Mouse (Mus musculus): ENCODE measurements at regions not wholly inside any gene's neighbourhood (a gene's known extent, or its start where the extent isn't known, plus 50 kb on each side); places are given as distances from the start of the nearest gene placed in this dataset.

DNA sequence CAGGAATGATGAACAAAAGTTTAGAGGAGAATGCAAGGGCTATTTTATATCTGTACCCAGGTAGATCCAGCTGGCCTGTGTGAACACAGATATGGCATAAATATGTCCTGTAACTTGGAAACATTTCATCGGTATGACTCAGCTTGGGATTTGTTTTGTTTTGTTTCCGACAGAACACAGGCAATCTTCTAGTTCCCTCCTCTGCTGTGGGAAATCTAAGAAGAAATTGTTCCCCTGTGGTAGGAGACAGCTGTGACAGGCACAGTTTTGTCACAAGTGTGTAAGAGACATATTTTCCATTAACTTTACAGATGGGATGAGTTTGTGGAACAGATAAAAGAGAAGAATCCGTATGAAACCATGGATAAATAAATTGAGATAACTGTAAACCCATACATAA is 687.0 kb downstream of the Tpm3-rs7 start:
- H3K9ac ChIP-seq (ENCODE audit: low read depth, low read length): no peak overlapping the region
- no peak for ATAC-seq (ENCODE audit: low read depth)
- no peaks in the 10 kb centered on the region for H3K4me1 ChIP-seq (ENCODE audit: control insufficient read depth, insufficient read depth, low read length)
- no peak overlapping the region for H3K4me3 ChIP-seq (ENCODE audit: low read depth, low read length)
- H3K36me3 ChIP-seq (ENCODE audit: control insufficient read depth, insufficient read depth, low read length): no peaks in the 10 kb centered on the region
- H3K4me2 ChIP-seq (ENCODE audit: low read depth, low read length): no peak overlapping the region
- H3K27ac ChIP-seq (replicated peaks; ENCODE audit: low read depth, low read length): no peak overlapping the region
- no peaks in the 10 kb centered on the region for H3K9me3 ChIP-seq (ENCODE audit: control insufficient read depth, low read length)
- 57% methylated on average over 3 of the region's 3 CpGs for WGBS
- no peak for DNase-seq (ENCODE audit: low spot score)
- H3K27me3 ChIP-seq (replicated peaks; ENCODE audit: control insufficient read depth, insufficient read depth, low read length): no peaks in the 10 kb centered on the region

- H3K4me3 ChIP-seq (ENCODE audit: low read depth, low read length): no peak overlapping the region
- no peak overlapping the region for H3K9ac ChIP-seq (ENCODE audit: low read depth, low read length)
- no peak for ATAC-seq (ENCODE audit: low read depth)
- DNase-seq (ENCODE audit: low spot score): no peak
- H3K4me2 ChIP-seq (ENCODE audit: low read depth, low read length): no peak overlapping the region
- H3K27me3 ChIP-seq (replicated peaks; ENCODE audit: control insufficient read depth, insufficient read depth, low read length): no peaks in the 10 kb centered on the region
- no peaks in the 10 kb centered on the region for H3K36me3 ChIP-seq (ENCODE audit: control insufficient read depth, insufficient read depth, low read length)
- H3K9me3 ChIP-seq (ENCODE audit: control insufficient read depth, low read length): no peaks in the 10 kb centered on the region
- no peaks in the 10 kb centered on the region for H3K4me1 ChIP-seq (ENCODE audit: control insufficient read depth, insufficient read depth, low read length)
- H3K27ac ChIP-seq (replicated peaks; ENCODE audit: low read depth, low read length): no peak overlapping the region
- 79% methylated on average over 1 of the region's 1 CpGs for WGBS
These were observed 688.0 kb downstream of the Tpm3-rs7 start for GRCm38 (mm10) chr14:114002420-114002819.

DNA sequence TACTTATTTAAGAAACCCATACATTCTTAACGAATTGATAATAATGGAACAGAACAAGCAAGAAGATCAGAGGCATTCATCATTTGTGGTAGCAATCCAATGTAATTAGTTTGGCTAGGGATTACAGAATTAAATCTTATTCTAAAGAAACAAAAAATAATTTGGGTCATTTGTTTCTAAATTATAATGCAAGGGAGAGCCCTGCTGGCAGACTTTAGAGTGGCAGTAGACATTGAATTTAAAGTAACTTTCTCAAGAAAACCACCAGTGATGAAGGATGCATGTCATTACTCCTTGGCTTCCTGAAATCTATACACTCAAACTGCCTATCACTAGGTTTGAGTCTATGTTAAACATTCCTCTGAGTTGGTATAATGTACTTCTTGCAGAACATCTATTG is 722.7 kb downstream of the Tpm3-rs7 start:
- Histone ChIP-seq H3K9ac (ENCODE audit: low read depth, low read length) (no peak overlapping the region), H3K4me3 (ENCODE audit: low read depth, low read length) (no peak overlapping the region), H3K27me3 (replicated peaks; ENCODE audit: control insufficient read depth, insufficient read depth, low read length) (no peaks in the 10 kb centered on the region), H3K27ac (replicated peaks; ENCODE audit: low read depth, low read length) (no peak overlapping the region), H3K9me3 (ENCODE audit: control insufficient read depth, low read length) (no peaks in the 10 kb centered on the region), H3K4me1 (ENCODE audit: control insufficient read depth, insufficient read depth, low read length) (no peaks in the 10 kb centered on the region), H3K4me2 (ENCODE audit: low read depth, low read length) (no peak overlapping the region), H3K36me3 (ENCODE audit: control insufficient read depth, insufficient read depth, low read length) (no peaks in the 10 kb centered on the region)
- ATAC-seq (ENCODE audit: low read depth) (no peak), DNase-seq (ENCODE audit: low spot score) (no peak)
- WGBS: 75% methylated on average over 1 of the region's 1 CpGs

GRCm38 (mm10) chr14:114038611-114039312 is 724.4 kb downstream of the Tpm3-rs7 start:
- no peak overlapping the region for H3K4me2 ChIP-seq (ENCODE audit: low read depth, low read length)
- H3K9me3 ChIP-seq (ENCODE audit: control insufficient read depth, low read length): no peaks in the 10 kb centered on the region
- ATAC-seq (ENCODE audit: low read depth) (no peak), DNase-seq (ENCODE audit: low spot score) (no peak)
- H3K27ac ChIP-seq (replicated peaks; ENCODE audit: low read depth, low read length): no peak overlapping the region
- no peaks in the 10 kb centered on the region for H3K4me1 ChIP-seq (ENCODE audit: control insufficient read depth, insufficient read depth, low read length)
- no peak overlapping the region for H3K9ac ChIP-seq (ENCODE audit: low read depth, low read length)
- 47% methylated on average over 3 of the region's 3 CpGs for WGBS
- H3K4me3 ChIP-seq (ENCODE audit: low read depth, low read length): no peak overlapping the region
- no peaks in the 10 kb centered on the region for H3K36me3 ChIP-seq (ENCODE audit: control insufficient read depth, insufficient read depth, low read length)
- no peaks in the 10 kb centered on the region for H3K27me3 ChIP-seq (replicated peaks; ENCODE audit: control insufficient read depth, insufficient read depth, low read length)

- H3K4me1 ChIP-seq (ENCODE audit: control insufficient read depth, insufficient read depth, low read length): no peaks in the 10 kb centered on the region
- no peaks in the 10 kb centered on the region for H3K9me3 ChIP-seq (ENCODE audit: control insufficient read depth, low read length)
- H3K36me3 ChIP-seq (ENCODE audit: control insufficient read depth, insufficient read depth, low read length): no peaks in the 10 kb centered on the region
- H3K4me3 ChIP-seq (ENCODE audit: low read depth, low read length): no peak overlapping the region
- no peak overlapping the region for H3K4me2 ChIP-seq (ENCODE audit: low read depth, low read length)
- 81% methylated on average over 5 of the region's 5 CpGs for WGBS
- ATAC-seq (ENCODE audit: low read depth) (no peak), DNase-seq (ENCODE audit: low spot score) (no peak)
- H3K9ac ChIP-seq (ENCODE audit: low read depth, low read length): no peak overlapping the region
- no peaks in the 10 kb centered on the region for H3K27me3 ChIP-seq (replicated peaks; ENCODE audit: control insufficient read depth, insufficient read depth, low read length)
- no peak overlapping the region for H3K27ac ChIP-seq (replicated peaks; ENCODE audit: low read depth, low read length)
These were observed 739.3 kb downstream of the Tpm3-rs7 start for GRCm38 (mm10) chr14:114053558-114054235.

GRCm38 (mm10) chr14:114061347-114061746 is 746.9 kb downstream of the Tpm3-rs7 start:
- H3K4me3 ChIP-seq (ENCODE audit: low read depth, low read length): no peak overlapping the region
- no peak overlapping the region for H3K27ac ChIP-seq (replicated peaks; ENCODE audit: low read depth, low read length)
- no peak for ATAC-seq (ENCODE audit: low read depth)
- H3K9ac ChIP-seq (ENCODE audit: low read depth, low read length): no peak overlapping the region
- H3K36me3 ChIP-seq (ENCODE audit: control insufficient read depth, insufficient read depth, low read length): no peaks in the 10 kb centered on the region
- no peaks in the 10 kb centered on the region for H3K4me1 ChIP-seq (ENCODE audit: control insufficient read depth, insufficient read depth, low read length)
- no peaks in the 10 kb centered on the region for H3K9me3 ChIP-seq (ENCODE audit: control insufficient read depth, low read length)
- H3K27me3 ChIP-seq (replicated peaks; ENCODE audit: control insufficient read depth, insufficient read depth, low read length): no peaks in the 10 kb centered on the region
- DNase-seq (ENCODE audit: low spot score): no peak
- 61% methylated on average over 2 of the region's 2 CpGs for WGBS
- H3K4me2 ChIP-seq (ENCODE audit: low read depth, low read length): no peak overlapping the region

- no peaks in the 10 kb centered on the region for H3K27me3 ChIP-seq (replicated peaks; ENCODE audit: control insufficient read depth, insufficient read depth, low read length)
- no peak overlapping the region for H3K4me3 ChIP-seq (ENCODE audit: low read depth, low read length)
- WGBS: 22% methylated on average over 4 of the region's 4 CpGs
- no peaks in the 10 kb centered on the region for H3K9me3 ChIP-seq (ENCODE audit: control insufficient read depth, low read length)
- no peak overlapping the region for H3K9ac ChIP-seq (ENCODE audit: low read depth, low read length)
- ATAC-seq (ENCODE audit: low read depth): no peak
- H3K27ac ChIP-seq (replicated peaks; ENCODE audit: low read depth, low read length): no peak overlapping the region
- DNase-seq (ENCODE audit: low spot score): no peak
- H3K4me2 ChIP-seq (ENCODE audit: low read depth, low read length): no peak overlapping the region
- no peaks in the 10 kb centered on the region for H3K4me1 ChIP-seq (ENCODE audit: control insufficient read depth, insufficient read depth, low read length)
- no peaks in the 10 kb centered on the region for H3K36me3 ChIP-seq (ENCODE audit: control insufficient read depth, insufficient read depth, low read length)
These were observed 748.2 kb downstream of the Tpm3-rs7 start for GRCm38 (mm10) chr14:114062582-114062981.

- Histone ChIP-seq H3K9me3 (ENCODE audit: control insufficient read depth, low read length) (no peaks in the 10 kb centered on the region), H3K4me2 (ENCODE audit: low read depth, low read length) (no peak overlapping the region), H3K9ac (ENCODE audit: low read depth, low read length) (no peak overlapping the region), H3K27ac (replicated peaks; ENCODE audit: low read depth, low read length) (no peak overlapping the region), H3K4me3 (ENCODE audit: low read depth, low read length) (no peak overlapping the region), H3K36me3 (ENCODE audit: control insufficient read depth, insufficient read depth, low read length) (no peaks in the 10 kb centered on the region), H3K27me3 (replicated peaks; ENCODE audit: control insufficient read depth, insufficient read depth, low read length) (no peaks in the 10 kb centered on the region), H3K4me1 (ENCODE audit: control insufficient read depth, insufficient read depth, low read length) (no peaks in the 10 kb centered on the region)
- ATAC-seq (ENCODE audit: low read depth) (no peak), DNase-seq (ENCODE audit: low spot score) (no peak)
- 57% methylated on average over 2 of the region's 2 CpGs for WGBS
These were observed 758.8 kb downstream of the Tpm3-rs7 start for GRCm38 (mm10) chr14:114073236-114073635.

DNA sequence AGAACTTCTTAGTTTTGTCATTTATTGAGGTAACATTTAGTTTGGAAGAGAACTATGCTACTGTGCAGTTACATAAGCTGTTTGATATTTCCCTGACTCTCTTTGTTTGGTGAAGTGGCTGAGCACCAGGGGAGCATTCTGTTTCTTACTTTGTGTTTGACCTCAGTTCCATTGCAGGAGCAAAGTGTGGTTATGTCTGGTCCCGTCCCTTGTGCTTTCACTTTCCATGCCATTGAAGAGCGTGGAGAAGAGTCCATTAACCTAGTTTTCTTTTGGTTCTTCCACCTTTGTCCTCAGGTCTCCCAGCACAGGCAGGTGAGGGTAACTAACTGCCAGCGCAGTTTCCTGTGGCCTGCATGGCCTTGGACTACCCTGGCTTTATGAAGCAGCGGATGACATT is 759.6 kb downstream of the Tpm3-rs7 start:
- Histone ChIP-seq H3K4me2 (ENCODE audit: low read depth, low read length) (no peak overlapping the region), H3K4me3 (ENCODE audit: low read depth, low read length) (no peak overlapping the region), H3K9me3 (ENCODE audit: control insufficient read depth, low read length) (no peaks in the 10 kb centered on the region), H3K27ac (replicated peaks; ENCODE audit: low read depth, low read length) (no peak overlapping the region), H3K36me3 (ENCODE audit: control insufficient read depth, insufficient read depth, low read length) (no peaks in the 10 kb centered on the region), H3K4me1 (ENCODE audit: control insufficient read depth, insufficient read depth, low read length) (no peaks in the 10 kb centered on the region), H3K27me3 (replicated peaks; ENCODE audit: control insufficient read depth, insufficient read depth, low read length) (no peaks in the 10 kb centered on the region), H3K9ac (ENCODE audit: low read depth, low read length) (no peak overlapping the region)
- ATAC-seq (ENCODE audit: low read depth): no peak
- DNase-seq (ENCODE audit: low spot score): no peak
- 83% methylated on average over 4 of the region's 4 CpGs for WGBS

Data from embryonic facial prominence, embryonic 14.5 days (tissue).